Mouse (Mus musculus) forebrain, embryonic 14.5 days (tissue): Measurements from ENCODE around the gene Pex5. TPM values are rescaled to one million over a fixed set of nuclear protein-coding genes. Genes with fewer than 3 reads are reported as not detected.

Experiments used
- ATAC-seq: fragments of 200-750 bp; cut with Nextera tagmentation; 2 replicates; pipeline ENCODE4 v1.8.0; 2017; ENCODE audit warnings: mild to moderate bottlenecking, moderate library complexity
- DNase-seq: peaks from one replicate; pipeline ENCODE4 v3.0.0-alpha.2; 2015; ENCODE audit warnings: low spot score
- H3K27ac ChIP-seq: fragments of 300-500 bp; sonication (generic); 2 replicates; pipeline ENCODE4 v1.5.1; 2014; ENCODE audit warnings: low read depth, mild to moderate bottlenecking, control low read depth, low read length, moderate library complexity
- H3K27me3 ChIP-seq: fragments of 300-500 bp; sonication (generic); replicated peaks from 2 replicates; pipeline ENCODE4 v1.6.1; 2014; ENCODE audit warnings: low read length, control low read depth, mixed read lengths; ENCODE audit not compliant: control insufficient read depth, insufficient read depth
- H3K36me3 ChIP-seq: fragments of 300-500 bp; sonication (generic); 2 replicates; pipeline ENCODE4 v1.6.1; 2014; ENCODE audit warnings: low read length, control low read depth; ENCODE audit not compliant: control insufficient read depth, insufficient read depth
- H3K4me1 ChIP-seq: fragments of 300-500 bp; sonication (generic); 2 replicates; pipeline ENCODE4 v1.6.1; 2014; ENCODE audit warnings: antibody characterized with exemption, low read length, control low read depth; ENCODE audit not compliant: control insufficient read depth, insufficient read depth
- H3K4me2 ChIP-seq: fragments of 300-500 bp; sonication (generic); 2 replicates; pipeline ENCODE4 v1.6.1; 2014; ENCODE audit warnings: mild to moderate bottlenecking, control low read depth, low read length
- H3K4me3 ChIP-seq: fragments of 300-500 bp; sonication (generic); 2 replicates; pipeline ENCODE4 v1.5.1; 2014; ENCODE audit warnings: low read depth, low read length, control low read depth
- H3K9ac ChIP-seq: fragments of 300-500 bp; sonication (generic); 2 replicates; pipeline ENCODE4 v1.6.1; 2014; ENCODE audit warnings: mild to moderate bottlenecking, low read length, control low read depth, moderate library complexity
- H3K9me3 ChIP-seq: fragments of 300-500 bp; sonication (generic); replicated peaks from 2 replicates; pipeline ENCODE4 v1.6.1; 2016; ENCODE audit warnings: low read length, control low read depth, mixed read lengths; ENCODE audit not compliant: control insufficient read depth
- WGBS: fragments of 180-500 bp; shearing (Covaris S2); extraction: QIAGEN DNeasy Blood & Tissue Kit; methylation state at CpG from one replicate; pipeline ENCODE4 v1.1.7; 2014; 5-methylcytosine and 5-hydroxymethylcytosine counted together
- polyA plus RNA-seq: library from polyadenylated mRNA; unstranded; fragments of >200 nt; fragmentation: Nextera tagmentation; extraction: Ambion mirVana; gene quantifications from 2 replicates; pipeline ENCODE4 v1.2.1, GENCODE M21; 2014

Pex5 gene
- polyA plus RNA-seq, 1 experiment from 2014 or later: 55.9 TPM

DNA sequence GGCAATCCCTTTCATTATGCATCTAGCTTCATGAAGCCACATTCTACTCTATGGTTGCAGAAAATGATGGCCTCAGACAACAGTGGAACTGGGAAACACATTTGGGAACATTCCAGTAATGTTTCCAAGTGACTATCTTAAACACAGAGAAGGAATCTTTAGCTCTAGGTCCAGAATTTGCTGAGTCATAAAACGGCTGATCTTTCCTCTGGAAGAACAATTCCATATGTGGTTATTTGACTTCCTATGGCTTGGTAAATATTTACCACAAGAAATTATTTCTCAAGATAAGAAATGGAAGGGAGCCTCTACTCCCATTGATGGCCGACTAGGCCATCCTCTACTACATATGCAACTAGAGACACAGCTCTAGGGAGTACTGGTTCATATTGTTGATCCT is 61.6 kb downstream of the Pex5 start:
- H3K4me3 ChIP-seq: no peak overlapping the region
- no peak overlapping the region for H3K9ac ChIP-seq
- no peaks in the 10 kb centered on the region for H3K4me1 ChIP-seq
- no peaks in the 10 kb centered on the region for H3K27me3 ChIP-seq
- no peaks in the 10 kb centered on the region for H3K36me3 ChIP-seq
- 91% methylated on average over 2 of the region's 2 CpGs for WGBS
- no peak overlapping the region for H3K27ac ChIP-seq
- DNase-seq (no peak), ATAC-seq (no peak)
- no peaks in the 10 kb centered on the region for H3K9me3 ChIP-seq
- no peak overlapping the region for H3K4me2 ChIP-seq

Other genes starting within 250 kb of the Pex5 start
- gene Vmn2r27, start 183.2 kb downstream of the Pex5 start, polyA plus RNA-seq: not detected in 2 replicates
- 0.08 and 0.37 TPM in 2 replicates for gene Cd163, start 110.4 kb downstream of the Pex5 start, polyA plus RNA-seq
- gene Clstn3, start 49.7 kb upstream of the Pex5 start, polyA plus RNA-seq: 34.1 and 48.7 TPM in 2 replicates
- 0.17 and 0.27 TPM in 2 replicates for gene C1rl, start 78.0 kb upstream of the Pex5 start, polyA plus RNA-seq
- gene C1ra, start 97.3 kb upstream of the Pex5 start, polyA plus RNA-seq: 0.19 and 0.24 TPM in 2 replicates
- 0.39 and 0.70 TPM in 2 replicates for gene C1s1, start 127.3 kb upstream of the Pex5 start, polyA plus RNA-seq
- gene C1rb, start 155.2 kb upstream of the Pex5 start, polyA plus RNA-seq: not detected in 2 replicates
- gene C1s2, start 221.0 kb upstream of the Pex5 start, polyA plus RNA-seq: 0.10 TPM in 1 of 2 replicates, not detected in the other
- 33.4 and 38.7 TPM in 2 replicates for gene Lpcat3, start 248.0 kb upstream of the Pex5 start, polyA plus RNA-seq